Mouse (Mus musculus) v-Abl transformed pro-B cells (cell line): ENCODE data around the gene Togaram2.

Experiments used
- in situ Hi-C, 2 experiments: fragments of 400-800 bp; cut with MboI; formaldehyde crosslinking; loops; one replicate each; pipeline ENCODE4 v1.15.1; 2025; ENCODE audit not compliant: unreplicated experiment in 2 of 2

Togaram2 gene

DNA sequence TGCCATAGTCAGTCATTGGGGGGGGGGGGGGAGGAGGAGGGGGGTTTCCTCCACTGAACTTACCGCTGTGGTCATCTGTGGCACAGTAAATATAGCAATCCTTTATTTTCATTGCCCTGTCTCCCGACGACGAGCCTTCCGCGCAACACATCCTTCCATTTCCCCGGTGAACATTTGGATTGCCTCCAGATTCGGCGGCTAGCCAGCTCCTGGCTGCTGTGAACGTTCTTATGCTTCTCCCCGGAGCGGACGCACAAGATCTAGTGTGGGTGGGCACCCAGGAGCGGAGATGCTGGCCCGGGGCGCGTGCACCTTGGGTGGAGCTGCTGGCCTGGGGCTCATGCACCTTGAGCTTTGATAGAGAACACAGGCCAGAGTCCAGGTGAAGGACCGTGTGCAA is 1.8 kb downstream of the Togaram2 start:
- in situ Hi-C loops = loop anchor here in 1 of 2 experiments (5.0 kb wide), 1 partner anchor 113 kb away; no protein-coding TSS in a partner anchor

DNA sequence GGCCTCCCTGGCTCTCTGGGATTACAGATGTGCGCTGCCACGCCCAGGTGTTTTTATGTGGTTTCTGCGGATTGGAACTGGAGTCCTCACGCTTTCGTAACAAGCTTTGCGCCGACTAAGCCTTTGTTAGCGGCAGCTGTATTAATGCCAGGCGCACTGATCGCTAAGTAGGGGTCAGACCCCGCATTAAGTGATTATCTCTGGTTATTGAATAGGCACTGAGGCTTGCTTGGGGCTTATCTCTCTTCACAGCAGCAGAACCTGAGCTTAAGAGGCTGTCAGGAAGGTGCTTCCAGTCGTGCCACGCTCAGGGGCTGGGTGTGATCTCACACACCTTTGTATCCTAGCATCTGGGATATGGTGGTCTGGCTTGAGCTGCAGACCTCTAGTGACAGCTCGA is 8.6 kb downstream of the Togaram2 start:
- in situ Hi-C loops = no loop called here

DNA sequence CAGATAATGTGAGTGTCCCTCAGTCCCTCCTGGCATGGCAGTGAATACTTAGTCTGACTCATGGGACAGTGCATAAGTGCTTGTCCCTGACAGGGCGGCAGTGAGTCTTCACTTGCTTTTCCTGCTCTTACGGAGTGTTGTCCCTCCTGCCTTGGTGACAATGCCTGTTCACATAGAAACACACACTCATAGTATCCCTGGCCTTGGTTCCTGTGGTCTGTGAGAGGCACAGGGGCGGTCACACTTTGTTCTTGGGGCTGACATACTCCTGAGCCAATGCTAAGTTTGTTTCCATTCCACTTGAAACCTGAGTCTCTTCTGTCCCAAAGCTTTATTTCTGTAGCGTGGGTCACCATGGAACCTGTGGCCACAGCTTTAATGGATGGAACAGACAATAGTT is 9.3 kb downstream of the Togaram2 start:
- in situ Hi-C loops = no loop called here

DNA sequence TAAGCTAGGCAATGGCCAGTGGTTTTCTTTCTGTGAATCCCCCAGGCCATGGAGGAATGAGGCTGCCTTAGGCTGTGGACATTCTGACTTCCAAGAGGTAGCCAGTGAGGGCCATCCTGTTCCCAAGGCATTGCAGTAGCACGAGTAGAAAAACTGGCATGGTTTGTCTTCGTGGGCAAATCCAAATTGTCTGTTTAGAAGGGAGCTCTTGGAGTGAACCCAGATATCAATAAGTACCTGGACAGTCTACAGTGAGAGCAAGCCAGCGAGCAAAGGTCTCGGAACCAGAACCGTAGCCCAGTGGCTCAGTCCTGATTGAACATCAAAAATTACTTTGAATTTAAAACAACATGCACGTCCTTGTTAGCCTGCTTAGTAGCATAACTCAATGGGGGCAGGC is 10.2 kb downstream of the Togaram2 start:
- in situ Hi-C loops = no loop called here

DNA sequence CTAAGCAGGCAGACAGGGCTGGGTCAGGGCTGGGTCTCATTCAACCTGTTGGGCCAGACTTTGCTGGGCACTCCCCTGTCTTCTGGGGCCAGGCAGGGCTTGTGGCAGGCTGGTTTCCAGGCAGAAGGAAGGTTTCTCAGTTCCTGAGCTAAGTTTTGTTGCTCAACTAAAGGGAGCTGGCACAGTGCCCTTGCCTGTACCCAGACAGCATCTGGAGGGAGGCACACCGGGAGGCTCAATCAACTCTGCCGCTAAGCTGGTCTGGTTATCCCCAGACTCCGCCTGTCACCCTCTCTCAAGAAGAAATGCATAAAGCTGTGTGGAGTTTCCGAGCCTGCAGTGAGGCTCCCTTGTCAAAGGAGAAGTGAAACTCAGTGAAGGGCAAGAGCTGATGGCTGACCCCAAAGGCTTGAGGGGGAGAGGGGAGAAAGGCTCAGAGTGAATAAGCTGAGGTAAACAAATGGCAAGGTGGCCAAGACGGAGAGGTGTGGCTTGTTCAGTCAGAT is 11.1 kb downstream of the Togaram2 start:
- in situ Hi-C loops = no loop called here

DNA sequence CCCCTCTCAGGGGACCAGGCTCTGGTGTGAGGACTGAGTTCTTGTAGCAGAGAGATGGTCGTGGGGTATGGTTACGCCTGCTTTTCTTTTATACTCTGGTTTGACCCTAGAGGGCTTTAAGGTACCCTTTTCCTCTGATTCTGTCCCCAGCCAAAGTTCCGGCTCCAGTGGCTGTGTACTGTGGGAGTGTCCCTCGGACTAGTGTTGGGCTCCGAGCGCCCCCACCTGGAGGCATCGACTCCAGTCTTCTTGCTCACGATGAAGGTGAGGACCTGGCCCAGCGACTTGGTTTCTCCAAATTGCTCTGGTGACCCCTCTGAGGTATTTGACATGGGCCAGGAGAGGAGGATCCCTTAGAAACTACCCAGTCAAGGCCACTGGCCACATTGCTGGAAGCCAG is 14.4 kb downstream of the Togaram2 start:
- in situ Hi-C loops = no loop called here

DNA sequence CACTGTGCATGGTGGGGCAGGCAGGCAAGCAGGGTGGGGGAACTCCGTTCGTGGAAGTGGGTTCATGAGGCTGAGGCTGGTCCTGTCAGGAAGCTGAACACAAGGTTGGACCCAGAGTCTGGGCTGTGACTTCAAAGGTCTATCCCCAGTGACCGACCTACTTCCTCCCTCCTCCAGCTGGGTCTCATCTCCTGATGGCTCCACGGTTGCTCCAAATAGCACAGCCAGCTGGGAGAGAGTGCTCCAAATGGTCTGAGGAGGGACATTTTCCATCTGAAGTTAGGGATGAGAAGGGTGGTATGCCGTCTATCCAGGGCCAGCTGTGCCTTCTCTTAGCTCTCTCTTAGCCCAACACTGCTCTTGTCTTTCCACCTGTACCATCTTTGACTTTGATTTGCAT is 16.8 kb downstream of the Togaram2 start:
- in situ Hi-C loops = no loop called here

DNA sequence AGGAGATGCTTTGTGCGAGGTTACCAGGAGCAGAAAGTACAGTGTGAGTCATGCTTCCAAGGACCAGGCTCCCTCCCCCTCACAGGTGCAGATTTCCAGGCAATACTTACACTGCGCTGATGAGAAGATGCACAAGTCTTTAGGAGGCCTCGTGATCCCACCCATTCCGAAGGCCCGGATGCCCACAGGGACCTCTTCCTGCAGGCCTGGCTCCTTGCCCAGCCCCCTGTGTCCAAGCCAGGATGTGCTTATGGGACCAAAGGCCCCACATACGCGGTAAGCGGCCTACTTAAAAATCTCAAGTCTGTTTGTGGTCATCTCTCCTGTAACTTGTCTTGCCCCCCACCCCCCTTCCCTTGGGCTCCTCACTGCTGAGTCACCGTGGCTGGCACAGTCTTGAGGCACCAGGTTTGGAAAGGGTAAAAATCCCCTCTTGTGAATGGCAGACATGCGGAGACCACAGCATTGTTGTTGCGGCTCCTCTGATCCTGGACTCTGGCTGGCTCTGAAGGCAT is 18.4 kb downstream of the Togaram2 start:
- in situ Hi-C loops = no loop called here

DNA sequence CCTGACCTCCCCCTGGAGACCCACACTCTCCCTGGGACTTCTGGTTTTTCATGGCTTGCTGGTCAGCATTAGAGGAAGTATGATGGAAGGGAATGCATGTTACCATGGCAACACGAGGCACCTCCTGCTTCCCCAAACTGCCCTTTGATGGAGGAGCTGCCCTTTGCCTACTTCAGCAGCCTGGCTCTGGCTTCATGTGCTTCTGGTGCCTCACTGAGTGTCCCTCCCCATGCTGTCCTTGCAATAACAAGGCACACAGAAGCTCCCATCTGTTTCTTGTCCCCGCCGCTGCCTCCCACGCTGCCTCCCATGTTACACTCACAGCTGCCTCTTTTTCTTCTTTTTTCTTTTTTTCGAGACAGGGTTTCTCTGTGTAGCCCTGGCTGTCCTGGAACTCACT is 20.3 kb downstream of the Togaram2 start:
- in situ Hi-C loops = no loop called here

DNA sequence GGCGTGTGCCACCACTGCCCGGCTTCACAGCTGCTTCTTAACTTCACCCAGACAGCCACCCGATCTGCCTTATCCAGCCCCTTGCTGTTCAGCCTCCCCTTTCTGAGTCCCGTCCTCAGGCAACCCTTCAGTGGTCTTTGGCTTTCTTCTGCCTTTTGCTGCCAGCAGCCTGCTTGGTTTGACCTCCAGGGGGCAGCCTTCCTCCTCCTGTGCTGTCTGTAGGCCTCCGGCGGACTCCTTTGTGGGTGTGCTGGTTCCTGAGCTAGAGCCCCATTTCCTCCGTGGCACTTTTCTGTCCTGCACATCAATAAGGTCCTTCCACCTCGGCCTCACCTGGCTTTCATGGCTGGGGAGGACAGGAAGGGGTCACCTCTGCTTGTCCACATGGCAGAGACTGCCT is 20.7 kb downstream of the Togaram2 start:
- in situ Hi-C loops = no loop called here

DNA sequence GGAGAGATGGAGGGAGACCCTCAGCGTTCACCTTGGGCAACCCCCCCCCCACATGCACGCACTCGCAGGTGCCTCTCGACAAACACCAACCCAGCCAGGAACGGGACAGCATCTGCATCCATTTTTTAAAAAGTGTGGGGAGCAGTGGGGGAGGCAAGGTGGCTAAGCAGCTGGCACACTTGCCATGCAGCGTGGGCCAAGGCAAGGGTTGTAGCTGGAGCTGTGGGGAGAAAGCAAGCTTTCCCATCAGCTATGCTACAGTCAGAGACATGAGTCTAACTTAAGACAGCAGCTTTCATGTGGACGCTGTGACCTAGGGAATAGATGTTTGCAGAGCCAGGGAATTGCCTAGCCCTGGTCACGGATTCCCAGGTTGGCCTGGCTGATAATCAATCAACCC is 22.1 kb downstream of the Togaram2 start:
- in situ Hi-C loops = no loop called here

DNA sequence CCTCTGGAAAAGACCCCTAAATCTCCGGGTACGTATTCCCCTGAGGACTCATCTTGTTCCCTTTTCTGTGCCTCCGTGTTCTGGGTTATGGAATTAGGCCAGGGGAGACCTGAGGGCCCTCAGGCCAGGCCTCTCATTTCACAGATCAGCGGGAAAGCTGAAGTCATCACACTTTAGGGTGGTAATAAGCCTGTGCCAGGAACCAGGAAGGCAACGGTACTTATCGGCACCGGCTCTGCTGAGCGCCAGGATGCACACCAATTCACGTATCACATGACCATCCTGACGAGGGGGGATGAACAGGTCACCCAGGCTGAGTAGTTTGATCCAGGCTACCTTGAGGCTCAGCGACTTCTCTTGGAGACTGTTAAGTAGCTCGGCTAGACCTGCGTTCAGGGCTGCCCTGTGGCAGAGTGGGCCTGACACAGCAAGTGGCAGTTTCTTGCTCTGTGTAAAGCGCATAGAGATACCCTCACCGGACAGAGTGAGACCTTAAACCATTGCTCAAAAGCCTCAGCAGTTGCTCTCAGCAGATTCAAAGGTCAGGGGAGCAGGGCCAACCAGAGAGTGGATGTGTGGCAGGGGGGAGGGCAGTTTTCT is 22.8 kb downstream of the Togaram2 start:
- in situ Hi-C loops = no loop called here

DNA sequence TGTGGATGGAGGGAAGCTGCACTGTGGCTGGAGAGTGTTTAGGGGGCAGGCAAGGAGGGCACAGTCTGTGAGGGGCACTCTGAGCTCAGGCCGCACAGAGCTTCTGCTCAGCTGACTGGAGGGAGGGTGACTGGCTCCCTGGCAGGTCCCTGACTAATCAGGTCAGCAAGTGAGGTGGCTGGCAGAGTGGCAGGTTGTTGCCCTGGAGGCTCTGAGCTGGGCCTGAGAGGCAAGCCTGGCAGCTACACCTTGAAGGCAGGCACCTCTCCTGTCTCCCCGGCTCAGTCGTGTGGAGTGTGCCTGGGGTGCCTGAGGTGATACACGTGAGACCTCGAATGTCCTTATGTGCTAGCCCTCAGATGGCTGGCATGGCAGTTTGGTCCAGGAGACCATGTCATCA is 23.3 kb downstream of the Togaram2 start:
- in situ Hi-C loops = no loop called here

DNA sequence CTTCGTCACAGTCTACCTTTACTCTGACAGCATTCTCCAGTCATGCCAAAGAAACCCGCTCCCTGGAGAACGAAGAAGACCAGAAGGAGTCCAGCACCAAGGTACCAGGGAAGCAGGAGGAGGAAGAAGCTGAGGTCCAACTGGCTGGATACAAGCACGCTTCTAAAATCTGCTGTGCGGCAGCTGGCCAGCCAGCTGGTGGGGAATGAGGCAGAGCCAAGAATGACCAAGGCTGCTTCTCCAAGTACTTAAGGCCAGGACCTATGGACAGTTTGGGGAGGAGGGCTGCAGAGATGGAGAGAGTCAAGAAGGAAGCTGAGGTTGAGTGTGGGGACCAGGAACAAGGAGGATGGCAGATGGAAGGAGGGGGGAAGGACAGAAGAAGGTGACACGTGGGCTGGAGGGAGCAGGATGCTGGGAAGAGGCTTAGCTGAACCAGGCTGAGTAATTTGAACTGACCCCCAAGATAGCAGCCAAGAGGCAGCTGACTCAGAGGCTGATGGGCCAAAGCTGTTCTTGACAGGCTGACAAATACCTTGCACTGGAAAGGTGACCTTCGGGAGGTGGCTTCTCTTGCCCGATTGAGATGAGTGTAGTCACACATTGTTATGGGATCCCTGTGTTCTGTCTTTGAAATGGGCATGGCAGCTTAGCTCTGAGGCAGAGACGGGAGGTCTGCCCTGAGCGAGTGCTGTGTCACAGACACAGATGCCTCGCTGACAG is 25.0 kb downstream of the Togaram2 start:
- in situ Hi-C loops = no loop called here

DNA sequence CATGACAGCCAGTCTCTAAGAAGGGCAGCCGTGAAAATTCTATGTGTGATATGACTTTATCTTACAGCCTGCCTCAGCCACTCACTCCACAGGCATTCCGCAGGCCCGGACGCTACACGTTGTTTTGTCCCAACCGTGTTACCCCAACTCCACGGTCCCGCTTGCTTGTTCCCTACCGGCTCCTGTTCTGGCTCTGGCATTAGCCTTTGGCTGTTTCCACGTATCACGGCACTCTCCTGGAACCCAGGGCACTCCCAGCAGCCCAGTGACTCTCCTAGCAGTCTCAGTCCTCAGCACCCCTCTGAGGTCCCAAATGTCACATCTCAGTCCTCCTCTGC is 25.5 kb downstream of the Togaram2 start:
- in situ Hi-C loops = no loop called here

DNA sequence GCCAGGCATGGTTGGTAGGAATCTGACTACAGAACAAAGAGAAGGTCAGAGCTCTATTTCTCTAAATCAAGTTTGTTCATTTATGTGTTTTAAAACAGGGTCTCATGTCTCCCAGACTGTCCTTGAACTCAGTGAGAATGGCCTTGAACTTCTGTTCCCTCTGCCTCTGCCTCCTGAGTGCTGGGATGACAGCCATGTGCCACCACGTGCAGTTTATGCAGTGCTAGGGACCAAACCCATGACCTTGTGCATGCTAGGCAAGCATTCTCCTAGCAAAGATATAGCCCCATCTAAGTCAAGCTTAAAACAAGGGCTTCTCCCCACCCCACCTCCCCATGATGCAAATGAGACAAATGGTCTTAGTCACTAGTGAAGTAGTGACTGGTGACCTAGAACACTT is 32.1 kb downstream of the Togaram2 start:
- in situ Hi-C loops = no loop called here

DNA sequence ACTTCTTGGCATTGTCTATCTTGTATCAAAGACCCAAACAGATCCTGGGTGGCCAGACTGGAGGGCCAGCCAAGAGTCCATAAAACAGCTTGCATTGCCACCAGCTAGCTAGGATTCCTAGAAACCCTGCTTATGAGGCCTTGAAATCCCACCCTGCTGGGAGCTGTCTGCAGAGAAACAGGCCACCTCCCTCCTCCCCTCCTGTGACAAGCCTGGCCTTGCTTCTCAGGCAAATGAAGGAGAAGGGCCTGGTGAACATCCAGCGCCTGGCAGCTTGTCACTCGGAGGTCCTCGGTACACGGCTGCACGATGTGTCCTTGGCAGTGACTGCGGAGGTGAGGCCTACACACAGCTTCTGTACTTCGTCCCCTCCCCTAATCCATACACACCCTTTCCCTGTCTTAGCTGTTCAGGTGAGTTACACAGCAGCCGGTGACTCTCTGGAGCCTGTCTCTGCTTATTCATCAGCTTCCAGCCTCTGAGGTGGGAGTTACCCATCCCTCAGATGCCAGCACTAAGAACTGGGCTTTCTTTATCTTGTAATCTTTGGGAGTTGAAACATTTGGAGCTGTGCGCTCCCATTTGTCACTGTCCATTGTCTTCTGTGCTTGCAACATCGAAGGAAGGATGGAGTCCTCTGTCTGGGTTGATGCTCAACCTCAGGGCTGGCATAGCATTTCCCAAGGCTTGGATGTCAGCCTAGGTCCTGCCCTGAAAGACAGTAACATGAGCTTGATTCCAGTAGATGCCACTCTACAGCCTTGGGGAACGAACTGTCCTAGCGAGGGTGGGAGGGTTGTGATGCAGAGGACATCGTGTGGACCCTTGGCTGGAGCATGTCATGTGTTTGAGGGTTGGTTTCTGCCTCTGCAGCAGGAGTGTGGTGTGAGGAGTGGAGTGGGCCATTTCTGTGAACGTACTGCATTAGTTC is 32.8 kb downstream of the Togaram2 start:
- in situ Hi-C loops = no loop called here

DNA sequence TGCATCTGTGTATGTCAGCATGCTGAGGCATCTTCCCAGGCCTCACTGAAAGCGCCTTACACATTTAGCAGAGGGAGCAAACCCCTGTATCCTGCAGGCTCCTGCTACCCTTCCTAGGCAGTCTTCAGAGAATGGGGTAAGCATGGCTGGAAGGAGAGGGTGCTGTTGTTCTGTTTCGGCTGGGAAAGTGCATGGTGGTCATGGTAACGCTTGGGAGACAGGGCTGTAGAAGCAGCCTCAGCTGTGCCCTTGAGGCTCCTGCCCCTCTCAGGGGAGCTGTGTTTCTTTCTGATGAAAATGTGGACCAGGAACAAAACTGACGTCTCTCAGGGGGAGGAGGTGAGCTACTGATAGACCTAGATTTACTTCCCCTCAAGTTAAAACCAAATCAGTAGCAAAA is 34.7 kb downstream of the Togaram2 start:
- in situ Hi-C loops = no loop called here

DNA sequence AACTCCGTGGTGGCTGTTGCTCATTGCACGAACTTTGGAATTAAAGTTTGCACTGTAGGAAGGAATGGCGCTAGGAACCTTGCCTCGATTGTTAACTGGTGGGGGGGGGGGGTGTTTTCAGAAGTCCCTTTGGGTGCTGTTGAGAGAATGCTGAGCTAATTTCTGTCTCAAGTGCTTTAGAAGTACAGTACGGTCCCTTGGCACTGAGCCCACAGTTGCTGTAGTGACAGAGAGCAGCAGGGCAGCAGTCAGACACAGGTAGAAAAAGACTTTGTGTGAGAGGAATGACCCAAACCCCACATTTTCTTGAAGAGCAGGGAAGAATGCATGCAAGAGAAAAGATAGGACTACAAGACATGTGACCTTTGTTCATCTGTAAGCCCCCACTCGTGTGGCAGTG is 39.2 kb downstream of the Togaram2 start:
- in situ Hi-C loops = no loop called here

DNA sequence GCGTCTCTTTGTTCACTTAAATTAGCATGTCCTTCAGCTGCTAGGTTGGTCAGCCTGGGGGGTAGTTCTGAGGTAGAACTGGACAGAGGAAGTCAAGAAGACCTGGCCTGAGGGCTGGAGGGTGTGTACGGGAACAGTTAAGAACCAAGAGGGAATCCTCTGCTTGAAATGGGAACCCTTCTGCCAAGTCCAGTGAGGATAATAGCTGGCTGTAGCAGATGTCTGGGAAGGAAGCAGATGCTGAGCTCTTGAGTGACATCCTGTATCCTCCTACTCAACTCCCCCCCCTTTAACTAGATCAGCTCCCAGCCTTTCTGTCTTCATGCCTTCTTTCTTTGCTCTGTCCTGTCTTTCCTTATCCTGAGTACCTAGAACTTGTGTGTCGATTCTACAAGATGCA is 42.0 kb downstream of the Togaram2 start:
- in situ Hi-C loops = no loop called here

DNA sequence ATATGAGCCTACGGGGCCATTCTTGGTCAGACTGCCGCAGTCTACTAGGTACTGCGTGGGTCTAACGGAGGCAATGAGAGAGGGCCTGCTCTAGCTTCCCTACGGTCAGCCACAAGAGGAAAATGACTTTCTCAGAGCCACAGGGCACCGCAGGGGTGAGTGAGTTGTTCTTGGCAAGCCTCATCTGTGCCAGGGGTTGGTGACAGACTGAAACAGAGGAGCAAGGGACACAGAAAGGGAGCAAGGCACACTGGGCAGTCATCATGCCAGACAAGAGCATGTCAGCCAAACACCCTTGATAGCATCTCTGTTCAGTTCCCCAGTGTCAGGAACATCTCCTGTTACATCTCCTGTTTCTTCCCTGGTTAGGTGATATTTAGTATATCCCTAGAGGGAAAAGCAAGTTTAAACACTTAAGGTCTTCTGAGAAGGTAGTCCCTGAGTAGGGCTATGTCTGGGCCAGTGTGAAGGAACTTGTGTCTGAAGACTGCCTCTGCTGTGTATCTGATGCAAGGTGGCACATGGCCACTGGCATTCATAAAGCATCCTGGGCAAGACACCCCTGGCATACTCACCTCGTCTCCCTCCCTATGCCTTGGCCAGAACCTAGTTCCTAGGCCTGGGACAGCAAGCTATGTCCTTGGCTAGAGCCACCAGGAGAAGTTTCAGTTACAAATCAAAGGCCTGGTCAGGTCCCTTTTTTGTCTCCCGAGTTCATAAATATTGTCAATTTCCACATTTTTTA is 45.0 kb downstream of the Togaram2 start:
- in situ Hi-C loops = no loop called here
